Mouse (Mus musculus): ENCODE results near the gene Cct7.

Cct7 gene

GRCm38 (mm10) chr6:85450697-85451663, at the start of gene Cct7:
TSS of gene Cct7 (plus strand) at chr6:85451514.
- TF ChIP-seq CTCF (conservative IDR thresholded peaks at IDR 0.05; ENCODE audit: low read length) (no peak), NANOG (IDR thresholded peaks at IDR 0.05; ENCODE audit: borderline replicate concordance, low read length) (no peak), POU5F1 (IDR thresholded peaks at IDR 0.05; ENCODE audit: borderline replicate concordance, low read length) (no peak)
- Histone ChIP-seq H3K4me3 (replicated peaks; ENCODE audit: low read length) (peak within 1 kb of the TSS; percentile 97), H3K36me3 (ENCODE audit: insufficient read depth, low read length) (peaks cover 66% of the 10 kb centered on the region), H3K27me3 (ENCODE audit: insufficient read depth, low read length) (no peaks in the 10 kb centered on the region), H3K9me3 (ENCODE audit: low read length) (no peaks in the 10 kb centered on the region), H3K4me1 (replicated peaks; ENCODE audit: low read depth, low read length) (peaks cover 64% of the 10 kb centered on the region)

- TF ChIP-seq CTCF (conservative IDR thresholded peaks at IDR 0.05; ENCODE audit: low read length) (no peak), POU5F1 (IDR thresholded peaks at IDR 0.05; ENCODE audit: borderline replicate concordance, low read length) (no peak), NANOG (IDR thresholded peaks at IDR 0.05; ENCODE audit: borderline replicate concordance, low read length) (no peak)
These were observed 48.7 kb upstream of the Cct7 start for GRCm38 (mm10) chr6:85402613-85403012.

GRCm38 (mm10) chr6:85403039-85403438, 48.3 kb upstream of the Cct7 start:
- H3K27me3 ChIP-seq (ENCODE audit: insufficient read depth, low read length), result peaks cover 29% of the 10 kb centered on the region
- no peak overlapping the region for H3K4me3 ChIP-seq (replicated peaks; ENCODE audit: low read length)
- H3K36me3 ChIP-seq (ENCODE audit: insufficient read depth, low read length), result no peaks in the 10 kb centered on the region
- no peaks in the 10 kb centered on the region for H3K9me3 ChIP-seq (ENCODE audit: low read length)
- H3K4me1 ChIP-seq (replicated peaks; ENCODE audit: low read depth, low read length), result peaks cover 9% of the 10 kb centered on the region; the same call in 1 of the 2 replicates
- TF ChIP-seq CTCF (conservative IDR thresholded peaks at IDR 0.05; ENCODE audit: low read length) (no peak), POU5F1 (IDR thresholded peaks at IDR 0.05; ENCODE audit: borderline replicate concordance, low read length) (no peak), NANOG (IDR thresholded peaks at IDR 0.05; ENCODE audit: borderline replicate concordance, low read length) (no peak)

More at GRCm38 (mm10) chr6:85402613-85403012, 48.7 kb upstream of the Cct7 start:
- Histone ChIP-seq H3K4me3 (replicated peaks; ENCODE audit: low read length) (no peak overlapping the region), H3K9me3 (ENCODE audit: low read length) (no peaks in the 10 kb centered on the region), H3K36me3 (ENCODE audit: insufficient read depth, low read length) (no peaks in the 10 kb centered on the region), H3K27me3 (ENCODE audit: insufficient read depth, low read length) (peaks cover 25% of the 10 kb centered on the region), H3K4me1 (replicated peaks; ENCODE audit: low read depth, low read length) (peaks cover 9% of the 10 kb centered on the region; the same call in 1 of the 2 replicates)

GRCm38 (mm10) chr6:85409003-85409402, 42.3 kb upstream of the Cct7 start:
- H3K9me3 ChIP-seq (ENCODE audit: low read length), result no peaks in the 10 kb centered on the region
- H3K27me3 ChIP-seq (ENCODE audit: insufficient read depth, low read length), result peaks cover 55% of the 10 kb centered on the region
- H3K36me3 ChIP-seq (ENCODE audit: insufficient read depth, low read length), result no peaks in the 10 kb centered on the region
- H3K4me3 ChIP-seq (replicated peaks; ENCODE audit: low read length), result peak overlapping the region; percentile 75
- H3K4me1 ChIP-seq (replicated peaks; ENCODE audit: low read depth, low read length), result peaks cover 35% of the 10 kb centered on the region
- no peak for TF ChIP-seq CTCF (conservative IDR thresholded peaks at IDR 0.05; ENCODE audit: low read length)
- TF ChIP-seq NANOG (IDR thresholded peaks at IDR 0.05; ENCODE audit: borderline replicate concordance, low read length), result no peak
- TF ChIP-seq POU5F1 (IDR thresholded peaks at IDR 0.05; ENCODE audit: borderline replicate concordance, low read length), result no peak

- TF ChIP-seq POU5F1 (IDR thresholded peaks at IDR 0.05; ENCODE audit: borderline replicate concordance, low read length) (no peak), CTCF (conservative IDR thresholded peaks at IDR 0.05; ENCODE audit: low read length) (peak; percentile 38)
- no peak overlapping the region for H3K4me3 ChIP-seq (replicated peaks; ENCODE audit: low read length)
- H3K9me3 ChIP-seq (ENCODE audit: low read length), result no peaks in the 10 kb centered on the region
- peaks cover 35% of the 10 kb centered on the region for H3K4me1 ChIP-seq (replicated peaks; ENCODE audit: low read depth, low read length)
- no peaks in the 10 kb centered on the region for H3K36me3 ChIP-seq (ENCODE audit: insufficient read depth, low read length)
- peaks cover 56% of the 10 kb centered on the region for H3K27me3 ChIP-seq (ENCODE audit: insufficient read depth, low read length)
These were observed 40.5 kb upstream of the Cct7 start for GRCm38 (mm10) chr6:85410771-85411273.

GRCm38 (mm10) chr6:85415829-85416228, 35.5 kb upstream of the Cct7 start:
- H3K4me1 ChIP-seq (replicated peaks; ENCODE audit: low read depth, low read length), result peaks cover 16% of the 10 kb centered on the region
- no peaks in the 10 kb centered on the region for H3K36me3 ChIP-seq (ENCODE audit: insufficient read depth, low read length)
- H3K4me3 ChIP-seq (replicated peaks; ENCODE audit: low read length), result no peak overlapping the region
- TF ChIP-seq CTCF (conservative IDR thresholded peaks at IDR 0.05; ENCODE audit: low read length), result no peak
- no peak for TF ChIP-seq POU5F1 (IDR thresholded peaks at IDR 0.05; ENCODE audit: borderline replicate concordance, low read length)
- no peak for TF ChIP-seq NANOG (IDR thresholded peaks at IDR 0.05; ENCODE audit: borderline replicate concordance, low read length)
- H3K27me3 ChIP-seq (ENCODE audit: insufficient read depth, low read length), result peaks cover 18% of the 10 kb centered on the region
- H3K9me3 ChIP-seq (ENCODE audit: low read length), result no peaks in the 10 kb centered on the region

- no peaks in the 10 kb centered on the region for H3K36me3 ChIP-seq (ENCODE audit: insufficient read depth, low read length)
- H3K4me3 ChIP-seq (replicated peaks; ENCODE audit: low read length), result no peak overlapping the region
- H3K9me3 ChIP-seq (ENCODE audit: low read length), result no peaks in the 10 kb centered on the region
- H3K4me1 ChIP-seq (replicated peaks; ENCODE audit: low read depth, low read length), result peaks cover 20% of the 10 kb centered on the region
- H3K27me3 ChIP-seq (ENCODE audit: insufficient read depth, low read length), result peaks cover 49% of the 10 kb centered on the region
- no peak for TF ChIP-seq NANOG (IDR thresholded peaks at IDR 0.05; ENCODE audit: borderline replicate concordance, low read length)
- no peak for TF ChIP-seq CTCF (conservative IDR thresholded peaks at IDR 0.05; ENCODE audit: low read length)
- TF ChIP-seq POU5F1 (IDR thresholded peaks at IDR 0.05; ENCODE audit: borderline replicate concordance, low read length), result no peak
These were observed 32.2 kb upstream of the Cct7 start for GRCm38 (mm10) chr6:85419150-85419549.

GRCm38 (mm10) chr6:85423836-85424379, 27.4 kb upstream of the Cct7 start, which contains the start of gene Noto:
TSS of gene Noto (plus strand) at chr6:85423886.
- Histone ChIP-seq H3K36me3 (ENCODE audit: insufficient read depth, low read length) (no peaks in the 10 kb centered on the region), H3K27me3 (ENCODE audit: insufficient read depth, low read length) (peaks cover 66% of the 10 kb centered on the region), H3K9me3 (ENCODE audit: low read length) (no peaks in the 10 kb centered on the region), H3K4me3 (replicated peaks; ENCODE audit: low read length) (peak within 1 kb of the TSS; percentile 71), H3K4me1 (replicated peaks; ENCODE audit: low read depth, low read length) (peaks cover 22% of the 10 kb centered on the region)
- no peak for TF ChIP-seq CTCF (conservative IDR thresholded peaks at IDR 0.05; ENCODE audit: low read length)
- TF ChIP-seq NANOG (IDR thresholded peaks at IDR 0.05; ENCODE audit: borderline replicate concordance, low read length), result no peak
- no peak for TF ChIP-seq POU5F1 (IDR thresholded peaks at IDR 0.05; ENCODE audit: borderline replicate concordance, low read length)

Data from E14TG2a.4 (cell line).